Mouse (Mus musculus): ENCODE measurements around the gene Bola2. TPM values are rescaled to one million over a fixed set of nuclear protein-coding genes. Genes with fewer than 3 reads are reported as not detected.

The Bola2 gene
- total and polyA plus RNA-seq, 3 experiments, result 163 to 436 TPM; not detected in 1

- no peaks in the 10 kb centered on the region for H3K27me3 ChIP-seq (ENCODE audit: control insufficient read depth in 1 of 2, insufficient read depth in 2 of 2, low read length in 2 of 2)
- TF ChIP-seq JUND (IDR thresholded peaks at IDR 0.05; ENCODE audit: low read depth, low read length), result no peak
- no peak overlapping the region for H3K27ac ChIP-seq (ENCODE audit: control insufficient read depth, low read depth, low read length)
- H3K4me3 ChIP-seq (ENCODE audit: control insufficient read depth in 1 of 2, insufficient read depth in 1 of 2, low read depth in 2 of 2, low read length in 2 of 2), result no peak overlapping the region
- H3K4me1 ChIP-seq (ENCODE audit: control insufficient read depth in 1 of 2, insufficient read depth in 2 of 2, low read length in 2 of 2), result peaks cover 0 to 5% of the 10 kb centered on the region in 2 experiments; a peak in 1 of 4 replicates
- DNase-seq (ENCODE audit: low read depth, low spot score), result no peak
- H3K9me3 ChIP-seq (replicated peaks; ENCODE audit: insufficient read depth, low read length), result no peaks in the 10 kb centered on the region
- H3K36me3 ChIP-seq (ENCODE audit: control insufficient read depth in 1 of 2, insufficient read depth in 2 of 2, low read length in 2 of 2), result peaks cover 0 to 5% of the 10 kb centered on the region in 2 experiments; a peak in 2 of 4 replicates
- no peak overlapping the region for H3K9ac ChIP-seq (ENCODE audit: control insufficient read depth, low read depth, low read length, poor library complexity, severe bottlenecking)
- peaks cover 12% of the 10 kb centered on the region for H3K79me2 ChIP-seq (ENCODE audit: control insufficient read depth, insufficient read depth, low read length, poor library complexity)
Measured at GRCm38 (mm10) chr7:126691676-126692075, 3.5 kb upstream of the Bola2 start.

GRCm38 (mm10) chr7:126692426-126692825 lies 2.8 kb upstream of the Bola2 start:
- no peak overlapping the region for H3K27ac ChIP-seq (ENCODE audit: control insufficient read depth, low read depth, low read length)
- peaks cover 19% of the 10 kb centered on the region for H3K79me2 ChIP-seq (ENCODE audit: control insufficient read depth, insufficient read depth, low read length, poor library complexity)
- H3K36me3 ChIP-seq (ENCODE audit: control insufficient read depth in 1 of 2, insufficient read depth in 2 of 2, low read length in 2 of 2), result peaks cover 0 to 12% of the 10 kb centered on the region in 2 experiments; a peak in 2 of 4 replicates
- no peaks in the 10 kb centered on the region for H3K9me3 ChIP-seq (replicated peaks; ENCODE audit: insufficient read depth, low read length)
- no peak overlapping the region for H3K4me3 ChIP-seq (ENCODE audit: control insufficient read depth in 1 of 2, insufficient read depth in 1 of 2, low read depth in 2 of 2, low read length in 2 of 2)
- TF ChIP-seq GABPA (IDR thresholded peaks at IDR 0.05; ENCODE audit: low read depth, low read length) (no peak), CHD1 (IDR thresholded peaks at IDR 0.05; ENCODE audit: low read depth, low read length) (no peak), MEF2A (IDR thresholded peaks at IDR 0.05; ENCODE audit: extremely low read depth, insufficient replicate concordance, low read depth, low read length, poor library complexity, severe bottlenecking) (no peak), MAX (IDR thresholded peaks at IDR 0.05; ENCODE audit: low read length) (no peak), MYB (IDR thresholded peaks at IDR 0.05; ENCODE audit: low read depth, low read length) (no peak), SIN3A (IDR thresholded peaks at IDR 0.05; ENCODE audit: low read length) (no peak), CHD2 (IDR thresholded peaks at IDR 0.05; ENCODE audit: low read length) (no peak), ZMIZ1 (IDR thresholded peaks at IDR 0.05; ENCODE audit: low read depth, low read length) (no peak), MXI1 (IDR thresholded peaks at IDR 0.05; ENCODE audit: low read depth, low read length) (no peak), MAFK (IDR thresholded peaks at IDR 0.05; ENCODE audit: borderline replicate concordance, low read depth, low read length) (no peak), ETS1 (IDR thresholded peaks at IDR 0.05; ENCODE audit: low read depth, low read length) (no peak)
- DNase-seq (ENCODE audit: low read depth, low spot score), result no peak
- no peaks in the 10 kb centered on the region for H3K27me3 ChIP-seq (ENCODE audit: control insufficient read depth in 1 of 2, insufficient read depth in 2 of 2, low read length in 2 of 2)
- peaks cover 0 to 11% of the 10 kb centered on the region in 2 experiments; a peak in 2 of 4 replicates for H3K4me1 ChIP-seq (ENCODE audit: control insufficient read depth in 1 of 2, insufficient read depth in 2 of 2, low read length in 2 of 2)
- no peak overlapping the region for H3K9ac ChIP-seq (ENCODE audit: control insufficient read depth, low read depth, low read length, poor library complexity, severe bottlenecking)

GRCm38 (mm10) chr7:126693256-126693655 lies 1.9 kb upstream of the Bola2 start:
- H3K4me1 ChIP-seq (ENCODE audit: control insufficient read depth in 1 of 2, insufficient read depth in 2 of 2, low read length in 2 of 2), result peaks cover 0 to 11% of the 10 kb centered on the region in 2 experiments; a peak in 2 of 4 replicates
- H3K9ac ChIP-seq (ENCODE audit: control insufficient read depth, low read depth, low read length, poor library complexity, severe bottlenecking), result no peak overlapping the region
- peaks cover 0 to 12% of the 10 kb centered on the region in 2 experiments; a peak in 2 of 4 replicates for H3K36me3 ChIP-seq (ENCODE audit: control insufficient read depth in 1 of 2, insufficient read depth in 2 of 2, low read length in 2 of 2)
- TF ChIP-seq ZC3H11A (IDR thresholded peaks at IDR 0.05; ENCODE audit: low read depth, low read length), result peak; percentile 90
- TF ChIP-seq USF1 (IDR thresholded peaks at IDR 0.05; ENCODE audit: low read depth, low read length), result no peak
- TF ChIP-seq POLR2AphosphoS2 (IDR thresholded peaks at IDR 0.05; ENCODE audit: low read length), result no peak
- TF ChIP-seq ZKSCAN1 (IDR thresholded peaks at IDR 0.05; ENCODE audit: low read depth, low read length), result no peak
- 0 out of 2 replicates have a peak, but pooled peaks have one; percentile 41 for TF ChIP-seq MYC (IDR thresholded peaks at IDR 0.05; ENCODE audit: low read depth, low read length)
- TF ChIP-seq HCFC1 (IDR thresholded peaks at IDR 0.05; ENCODE audit: low read depth, low read length), result peak; percentile 54
- TF ChIP-seq ELF1 (IDR thresholded peaks at IDR 0.05; ENCODE audit: low read depth, low read length), result peak; percentile 53
- TF ChIP-seq GABPA (IDR thresholded peaks at IDR 0.05; ENCODE audit: low read depth, low read length), result no peak
- TF ChIP-seq UBTF (IDR thresholded peaks at IDR 0.05; ENCODE audit: borderline replicate concordance, insufficient read depth, low read depth, low read length), result no peak
- peak; percentile 89 for TF ChIP-seq SMC3 (IDR thresholded peaks at IDR 0.05; ENCODE audit: low read depth, low read length)
- TF ChIP-seq CTCF (IDR thresholded peaks at IDR 0.05 in 2 of 3, conservative IDR thresholded peaks at IDR 0.05 in 1 of 3; ENCODE audit: control insufficient read depth in 1 of 3, insufficient read depth in 1 of 3, low read depth in 2 of 3, low read length in 3 of 3, poor library complexity in 1 of 3, severe bottlenecking in 1 of 3), result peak; percentile 82 to 98 (median 90)
- TF ChIP-seq MXI1 (IDR thresholded peaks at IDR 0.05; ENCODE audit: low read depth, low read length), result peak; percentile 50; the same call in 1 of the 2 replicates
- TF ChIP-seq TAL1 (IDR thresholded peaks at IDR 0.05; ENCODE audit: low read length), result no peak
- 0 out of 2 replicates have a peak, but pooled peaks have one; percentile 57 for TF ChIP-seq MAFK (IDR thresholded peaks at IDR 0.05; ENCODE audit: borderline replicate concordance, low read depth, low read length)
- TF ChIP-seq CHD2 (IDR thresholded peaks at IDR 0.05; ENCODE audit: low read length), result no peak
- TF ChIP-seq MYB (IDR thresholded peaks at IDR 0.05; ENCODE audit: low read depth, low read length), result no peak
- 0 out of 2 replicates have a peak, but pooled peaks have one; percentile 21 for TF ChIP-seq ETS1 (IDR thresholded peaks at IDR 0.05; ENCODE audit: low read depth, low read length)
- TF ChIP-seq MEF2A (IDR thresholded peaks at IDR 0.05; ENCODE audit: extremely low read depth, insufficient replicate concordance, low read depth, low read length, poor library complexity, severe bottlenecking), result no peak
- TF ChIP-seq TBP (IDR thresholded peaks at IDR 0.05; ENCODE audit: low read depth, low read length), result no peak

More at GRCm38 (mm10) chr7:126693256-126693655, 1.9 kb upstream of the Bola2 start:
- H3K4me3 ChIP-seq (ENCODE audit: control insufficient read depth in 1 of 2, insufficient read depth in 1 of 2, low read depth in 2 of 2, low read length in 2 of 2), result no peak overlapping the region
- no peaks in the 10 kb centered on the region for H3K9me3 ChIP-seq (replicated peaks; ENCODE audit: insufficient read depth, low read length)
- peaks cover 21% of the 10 kb centered on the region for H3K79me2 ChIP-seq (ENCODE audit: control insufficient read depth, insufficient read depth, low read length, poor library complexity)
- H3K27me3 ChIP-seq (ENCODE audit: control insufficient read depth in 1 of 2, insufficient read depth in 2 of 2, low read length in 2 of 2), result no peaks in the 10 kb centered on the region
- DNase-seq (ENCODE audit: low read depth, low spot score), result peak; percentile 92
- H3K27ac ChIP-seq (ENCODE audit: control insufficient read depth, low read depth, low read length), result no peak overlapping the region

All from MEL (cell line).